Mouse (Mus musculus): Measurements from ENCODE around the gene Sh3tc1.

Sh3tc1 gene

DNA sequence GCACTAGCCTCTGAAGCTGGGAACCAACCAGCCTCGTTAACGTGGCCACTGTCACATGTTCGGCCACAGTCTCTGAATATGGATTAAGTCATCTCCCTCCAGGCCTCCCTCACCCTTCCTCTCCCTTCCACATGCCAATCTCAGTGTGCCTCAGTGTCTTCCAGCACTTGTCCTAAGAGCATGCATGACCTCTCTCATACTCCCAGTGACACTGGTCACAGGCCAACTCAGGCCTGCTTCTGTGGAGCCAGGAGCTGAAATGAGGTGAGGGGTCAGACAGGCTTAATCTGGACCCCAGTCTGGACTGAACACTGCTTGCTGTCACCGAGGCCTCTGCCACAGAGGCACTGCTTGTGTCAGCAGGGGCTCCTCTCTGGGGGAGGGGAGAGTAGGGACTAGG lies 53.5 kb downstream of the Sh3tc1 start:
- DNase-seq (ENCODE audit: low spot score in 2 of 2) = no peak

DNA sequence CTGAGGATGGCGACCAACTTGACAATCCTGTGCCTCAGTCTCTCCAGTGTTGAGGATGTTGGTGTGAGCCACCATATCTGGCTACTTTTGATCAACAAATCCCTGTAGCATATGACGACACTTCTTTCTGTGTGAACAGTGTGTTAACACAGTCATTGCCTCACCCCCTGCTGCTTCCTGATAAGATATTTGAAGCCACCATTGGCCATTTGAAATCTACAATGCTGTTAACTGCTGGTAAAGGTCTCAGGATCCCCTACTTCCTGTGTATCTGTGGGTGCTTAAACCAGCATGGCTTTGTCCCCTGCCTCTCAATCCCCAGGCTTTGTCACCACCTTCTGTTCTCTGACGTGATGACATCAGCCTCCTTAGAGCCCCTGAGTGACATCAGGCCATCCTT lies 54.7 kb downstream of the Sh3tc1 start:
- DNase-seq (ENCODE audit: low spot score in 2 of 2) = no peak

DNA sequence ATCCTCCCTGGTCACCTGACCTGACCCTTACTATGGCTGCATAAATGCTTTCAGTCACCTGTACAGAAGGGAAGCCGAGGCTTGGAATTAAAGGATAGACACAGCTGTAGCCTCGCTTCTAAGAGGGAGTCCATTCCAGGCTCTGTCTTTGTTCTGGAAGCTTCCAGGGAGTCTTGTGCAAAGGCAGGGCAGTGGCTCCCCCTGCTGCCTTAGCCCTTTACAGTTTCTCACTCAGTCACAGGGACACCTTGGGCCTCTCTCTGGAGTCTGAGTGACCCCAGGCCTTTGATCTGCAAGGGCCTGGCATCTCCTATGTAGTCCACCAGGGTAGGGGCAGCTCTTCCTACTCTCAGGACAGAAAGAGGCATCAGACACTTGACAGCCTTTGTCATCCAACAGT lies 58.8 kb downstream of the Sh3tc1 start:
- DNase-seq (ENCODE audit: low spot score in 2 of 2) = peak in 1 of 2 experiments; percentile 58

- peak; percentile 52 to 53 for DNase-seq (ENCODE audit: low spot score in 2 of 2)
Observed at GRCm38 (mm10) chr5:35679256-35680155, 60.3 kb downstream of the Sh3tc1 start, which contains the start of gene Htra3. TSS of gene Htra3 (minus strand) at chr5:35679782.

- DNase-seq (ENCODE audit: low spot score in 2 of 2) = no peak
Observed at GRCm38 (mm10) chr5:35676964-35677363, 62.8 kb downstream of the Sh3tc1 start.

- DNase-seq (ENCODE audit: low spot score in 2 of 2) = peak in 1 of 2 experiments; percentile 23
Observed at GRCm38 (mm10) chr5:35674081-35674555, 65.7 kb downstream of the Sh3tc1 start.

DNA sequence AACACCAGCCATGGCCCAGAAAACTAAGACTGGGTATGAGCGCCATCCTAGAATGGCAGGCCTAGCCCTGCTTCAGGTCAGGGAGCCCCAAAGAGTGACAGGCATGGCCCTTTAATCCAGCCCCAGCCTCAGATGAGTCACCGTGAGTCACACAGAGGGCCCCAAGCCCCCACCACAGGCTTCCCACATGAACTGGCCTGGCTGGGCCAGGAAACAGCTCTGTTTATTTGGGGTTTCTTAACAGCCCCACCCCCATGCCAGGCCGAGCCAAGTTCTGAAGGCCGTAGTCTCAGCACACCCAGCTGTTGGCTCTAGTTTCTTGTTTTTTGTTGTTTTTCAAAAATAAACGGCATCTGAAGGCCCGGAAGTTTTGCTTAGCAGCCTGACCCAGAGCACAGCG lies 66.7 kb downstream of the Sh3tc1 start:
- DNase-seq (ENCODE audit: low spot score in 2 of 2) = peak; percentile 66 to 93

- DNase-seq (ENCODE audit: low spot score in 2 of 2) = no peak
Observed at GRCm38 (mm10) chr5:35672581-35672980, 67.2 kb downstream of the Sh3tc1 start.

DNA sequence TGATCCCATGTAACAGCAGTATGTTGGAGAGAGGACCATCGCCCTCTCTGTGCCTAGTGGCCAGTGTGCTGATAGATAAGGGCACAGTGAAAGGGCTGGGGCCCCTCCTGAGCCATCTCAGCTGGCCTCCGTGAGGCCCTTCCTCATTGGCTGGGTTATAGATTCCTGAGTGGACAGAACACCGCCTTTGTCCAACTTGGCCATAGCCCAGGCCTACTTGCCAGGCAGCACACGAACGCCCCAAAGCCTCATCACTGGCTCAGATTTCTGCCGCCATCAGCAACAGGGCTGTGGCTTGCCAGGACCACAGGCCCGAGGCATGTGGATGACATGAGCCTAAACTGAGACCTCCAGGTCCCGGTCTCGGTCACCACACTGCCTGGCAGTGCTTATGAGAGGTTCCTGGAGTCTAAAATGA lies 68.3 kb downstream of the Sh3tc1 start:
- peak in 1 of 2 experiments; percentile 73 for DNase-seq (ENCODE audit: low spot score in 2 of 2)

GRCm38 (mm10) chr5:35670412-35670801 lies 69.4 kb downstream of the Sh3tc1 start:
- DNase-seq (ENCODE audit: low spot score in 2 of 2) = peak in 1 of 2 experiments; percentile 26

- DNase-seq (ENCODE audit: low spot score in 2 of 2) = no peak
Observed at GRCm38 (mm10) chr5:35669747-35670411, 69.9 kb downstream of the Sh3tc1 start.

GRCm38 (mm10) chr5:35666152-35666551 lies 73.6 kb downstream of the Sh3tc1 start:
- DNase-seq (ENCODE audit: low spot score in 2 of 2) = no peak

GRCm38 (mm10) chr5:35662021-35662545 lies 77.7 kb downstream of the Sh3tc1 start:
- no peak for DNase-seq (ENCODE audit: low spot score in 2 of 2)

DNA sequence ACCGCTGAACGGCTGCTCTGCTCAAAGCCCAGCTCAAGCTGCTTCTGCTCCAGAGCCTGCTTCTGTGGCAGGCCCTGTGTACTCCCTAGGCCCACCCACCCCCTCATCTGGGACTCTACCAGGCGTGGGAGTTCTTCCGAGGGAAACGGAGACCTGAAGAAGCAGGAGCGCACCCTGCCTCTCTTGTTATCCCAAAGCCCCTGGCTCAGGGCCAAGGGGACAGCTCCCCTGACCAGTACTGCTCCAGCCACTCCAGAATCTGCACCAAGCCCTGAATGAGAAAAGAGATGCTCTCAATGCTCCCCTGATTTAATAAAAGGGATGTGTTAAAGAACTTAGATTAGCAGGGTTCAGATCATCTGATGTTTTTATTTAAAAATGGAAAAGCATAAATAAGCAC lies 78.6 kb downstream of the Sh3tc1 start:
- no peak for DNase-seq (ENCODE audit: low spot score in 2 of 2)

GRCm38 (mm10) chr5:35659503-35659902 lies 80.3 kb downstream of the Sh3tc1 start:
- no peak for DNase-seq (ENCODE audit: low spot score in 2 of 2)

GRCm38 (mm10) chr5:35655753-35656485 lies 83.9 kb downstream of the Sh3tc1 start:
- no peak for DNase-seq (ENCODE audit: low spot score in 2 of 2)

DNA sequence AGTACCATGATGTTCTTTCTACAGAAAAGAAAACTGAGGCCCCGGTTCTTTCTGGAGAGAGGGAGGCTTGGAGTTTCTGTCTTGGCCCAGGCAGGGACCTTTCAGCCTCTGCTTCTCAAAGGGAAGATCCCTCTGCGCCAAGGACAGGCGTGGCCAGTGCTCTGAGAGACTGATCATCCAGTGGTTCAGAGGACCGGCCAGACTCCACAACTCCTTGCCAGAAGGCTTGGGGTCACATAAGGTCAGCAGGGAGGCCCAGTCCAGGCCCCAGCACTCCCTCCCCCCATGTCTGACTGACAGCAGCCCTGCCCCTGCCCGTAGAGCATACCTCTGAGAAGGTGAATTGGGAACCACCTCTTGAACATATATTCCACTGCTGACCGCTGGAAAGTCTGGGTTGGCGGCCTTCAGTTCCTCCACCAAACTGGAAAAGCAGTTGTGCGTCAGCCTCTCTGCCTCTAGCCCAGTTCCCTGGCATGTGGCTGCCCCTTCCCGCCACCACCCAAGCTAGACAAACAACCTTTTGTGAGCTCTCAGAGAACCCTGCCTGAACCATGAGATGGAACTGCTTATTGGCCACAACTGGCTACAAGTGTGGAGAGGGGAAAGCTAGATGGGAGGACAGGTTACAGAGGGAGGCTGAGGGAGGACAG lies 85.9 kb downstream of the Sh3tc1 start:
- peak in 1 of 2 experiments; percentile 50 for DNase-seq (ENCODE audit: low spot score in 2 of 2)

- no peak for DNase-seq (ENCODE audit: low spot score in 2 of 2)
Observed at GRCm38 (mm10) chr5:35652872-35653271, 86.9 kb downstream of the Sh3tc1 start.

DNA sequence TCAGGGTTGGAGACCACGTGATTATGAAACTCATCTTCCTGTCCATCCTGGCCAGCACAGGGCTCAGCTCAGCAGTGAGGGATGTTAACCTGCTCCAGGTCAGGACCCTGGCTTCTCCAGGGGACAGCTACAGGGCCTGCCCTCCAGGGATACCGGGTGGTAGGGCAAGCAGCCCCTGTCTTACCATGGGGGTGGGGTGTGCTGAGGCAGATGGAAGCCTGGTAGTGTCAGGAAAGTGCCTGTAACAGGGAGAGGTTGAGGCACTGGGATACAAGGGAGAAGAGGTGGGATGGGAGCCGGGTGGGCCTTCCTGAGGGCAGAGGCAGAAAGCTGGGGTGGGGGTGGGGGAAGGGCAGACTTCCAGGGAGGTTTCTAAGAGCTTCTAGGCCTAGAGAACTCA lies 87.5 kb downstream of the Sh3tc1 start:
- DNase-seq (ENCODE audit: low spot score in 2 of 2) = no peak

- no peak for DNase-seq (ENCODE audit: low spot score in 2 of 2)
Observed at GRCm38 (mm10) chr5:35648230-35648629, 91.6 kb downstream of the Sh3tc1 start.

DNA sequence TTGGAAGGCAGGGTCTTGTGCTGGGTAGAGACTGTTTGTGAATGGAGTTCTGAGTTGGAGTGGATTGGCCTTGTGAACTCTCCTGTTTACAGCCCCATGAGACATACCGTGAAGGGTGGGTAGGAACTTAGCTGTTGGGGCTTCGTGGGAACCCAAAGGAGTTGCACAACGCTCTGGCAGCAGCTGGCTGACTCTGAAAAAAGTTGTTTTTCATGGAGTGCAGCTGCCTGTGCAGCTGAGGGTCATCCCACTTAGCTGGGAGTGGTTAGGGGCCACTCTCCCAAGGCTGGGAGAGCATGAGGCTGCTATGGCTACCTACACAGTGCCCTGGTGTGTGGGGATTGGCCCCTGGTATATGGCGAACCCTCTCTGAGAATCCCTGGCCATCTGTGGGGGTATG lies 92.2 kb downstream of the Sh3tc1 start:
- DNase-seq (ENCODE audit: low spot score in 2 of 2) = peak in 1 of 2 experiments; percentile 68

All from urinary bladder, adult 18-20 months (tissue).